In genomic region chr7:30812291-30812807, GRCm38 (mm10) we compare ENCODE assay signal across 9 mouse cellular contexts. TPM values are rescaled to one million over a fixed set of nuclear protein-coding genes. Genes with fewer than 3 reads are reported as not detected.
DNase-seq lines count a peak whose midpoint lies in the region; ATAC-seq and TF ChIP-seq lines count a peak whose summit lies in the region.
"Had no signal": no experiment of that assay in that cellular context is flagged by ENCODE, and none has a peak within 500 bp of the region (broad histone marks: within the 10 kb centered on the region; RNA-seq: fewer than 3 reads in every experiment).

No protein-coding gene starts in this region.

- H3K27ac ChIP-seq in limb, embryonic 11.5 days (replicated peaks; ENCODE audit: low read depth, low read length), result peak overlapping the region; percentile 26; the same call in 1 of the 2 replicates
- H3K27ac ChIP-seq in forebrain, postnatal 0 days (ENCODE audit: low read depth, low read length), result no peak overlapping the region
- H3K27ac ChIP-seq: heart, embryonic 13.5 days had no signal

- no peak for TF ChIP-seq CTCF in forebrain, postnatal 0 days (IDR thresholded peaks at IDR 0.05; ENCODE audit: low read depth)

- 75% methylated on average over 6 of the region's 6 CpGs for WGBS in limb, embryonic 11.5 days
- 67% methylated on average over 6 of the region's 6 CpGs for WGBS in forebrain, postnatal 0 days

- no peaks in the 10 kb centered on the region for H3K36me3 ChIP-seq in limb, embryonic 11.5 days (ENCODE audit: control insufficient read depth, insufficient read depth, low read length)
- no peaks in the 10 kb centered on the region for H3K36me3 ChIP-seq in forebrain, postnatal 0 days (ENCODE audit: insufficient read depth)
- H3K36me3 ChIP-seq: heart, embryonic 13.5 days had no signal

- peak; percentile 11 for DNase-seq in layer of hippocampus, adult 9-10 months (ENCODE audit: low spot score)
- no peak for DNase-seq in layer of hippocampus, adult 11-12 months (ENCODE audit: low spot score)
- peak; percentile 50 for DNase-seq in c-Kit-positive CD71-negative TER-119-negative erythroid progenitor cells, embryonic 14.5 days (ENCODE audit: low read depth)
- no peak for DNase-seq in limb, embryonic 11.5 days (ENCODE audit: low spot score)
- DNase-seq in retina, embryonic 14.5 days (ENCODE audit: low spot score), result peak; percentile 37
- no peak for DNase-seq in gastrocnemius, postnatal 25 days
- DNase-seq in frontal cortex, postnatal 25 days (ENCODE audit: low spot score in 2 of 2), result no peak
- no peak for DNase-seq in forebrain, postnatal 0 days

- H3K4me3 ChIP-seq in limb, embryonic 11.5 days (ENCODE audit: low read depth, low read length), result no peak overlapping the region
- H3K4me3 ChIP-seq in forebrain, postnatal 0 days (ENCODE audit: low read depth, low read length), result no peak overlapping the region
- H3K4me3 ChIP-seq: heart, embryonic 13.5 days had no signal

- H3K4me2 ChIP-seq in limb, embryonic 11.5 days (ENCODE audit: low read depth, severe bottlenecking), result no peak overlapping the region
- H3K4me2 ChIP-seq in forebrain, postnatal 0 days (ENCODE audit: low read depth), result no peak overlapping the region
- H3K4me2 ChIP-seq: heart, embryonic 13.5 days had no signal

- no peaks in the 10 kb centered on the region for H3K4me1 ChIP-seq in limb, embryonic 11.5 days (ENCODE audit: control insufficient read depth, insufficient read depth, low read length)
- H3K4me1 ChIP-seq in forebrain, postnatal 0 days (ENCODE audit: insufficient read depth), result no peaks in the 10 kb centered on the region
- H3K4me1 ChIP-seq: heart, embryonic 13.5 days had no signal

- no peak for ATAC-seq in limb, embryonic 11.5 days (ENCODE audit: insufficient number of reproducible peaks, low FRiP score, low TSS enrichment, low read depth)
- ATAC-seq in forebrain, postnatal 0 days, result no peak; the same call in 1 of the 2 replicates

- H3K9me3 ChIP-seq in limb, embryonic 11.5 days (ENCODE audit: control insufficient read depth, low read length), result no peaks in the 10 kb centered on the region
- H3K9me3 ChIP-seq in forebrain, postnatal 0 days (ENCODE audit: low read length), result no peaks in the 10 kb centered on the region
- H3K9me3 ChIP-seq: heart, embryonic 13.5 days had no signal

- H3K9ac ChIP-seq in limb, embryonic 11.5 days (ENCODE audit: low read length), result no peak overlapping the region
- H3K9ac ChIP-seq in forebrain, postnatal 0 days, result no peak overlapping the region
- H3K9ac ChIP-seq: heart, embryonic 13.5 days had no signal

- H3K27me3 ChIP-seq in limb, embryonic 11.5 days (ENCODE audit: control insufficient read depth, insufficient read depth, low read length), result no peaks in the 10 kb centered on the region
- H3K27me3 ChIP-seq in forebrain, postnatal 0 days (ENCODE audit: insufficient read depth, low read length), result no peaks in the 10 kb centered on the region
- H3K27me3 ChIP-seq: heart, embryonic 13.5 days had no signal

RNA-seq across cellular contexts. Expression of gene Ffar2, which starts 11.2 kb away (rescaled TPM):
- 0.10 TPM in 1 of 2 replicates, not detected in the other for polyA plus RNA-seq in limb, embryonic 11.5 days (2014; fragmentation: Nextera tagmentation; extraction: Ambion mirVana)
- total RNA-seq in gastrocnemius, postnatal 25 days (2021), result 1 to 10 TPM in 1 of 2 experiments, not detected in 1; 2.4 TPM
- total RNA-seq in forebrain, postnatal 0 days (2014; rRNA removed), result not detected in 2 replicates
- 0.07 TPM in 1 of 2 replicates, not detected in the other for polyA plus RNA-seq in forebrain, postnatal 0 days (2015; fragmentation: Nextera tagmentation; extraction: Ambion mirVana)
- polyA plus RNA-seq: heart, embryonic 13.5 days had no signal

RNA-seq across cellular contexts. Expression of gene Krtdap, which starts 24.7 kb away (rescaled TPM):
- polyA plus RNA-seq in limb, embryonic 11.5 days (2014; fragmentation: Nextera tagmentation; extraction: Ambion mirVana), result not detected in 2 replicates
- total RNA-seq in gastrocnemius, postnatal 25 days (2021), result 1 to 10 TPM in 1 of 2 experiments, under 1 TPM in 1; 0.97 to 2.8 TPM
- total RNA-seq in forebrain, postnatal 0 days (2014; rRNA removed), result not detected in 2 replicates
- 1.4 and 1.5 TPM in 2 replicates for polyA plus RNA-seq in forebrain, postnatal 0 days (2015; fragmentation: Nextera tagmentation; extraction: Ambion mirVana)

RNA-seq across cellular contexts. Expression of gene Ffar3, which starts 43.6 kb away (rescaled TPM):
- 0.09 TPM in 1 of 2 replicates, not detected in the other for polyA plus RNA-seq in limb, embryonic 11.5 days (2014; fragmentation: Nextera tagmentation; extraction: Ambion mirVana)
- not detected for total RNA-seq in gastrocnemius, postnatal 25 days (2021)
- total RNA-seq in forebrain, postnatal 0 days (2014; rRNA removed), result not detected in 2 replicates
- polyA plus RNA-seq in forebrain, postnatal 0 days (2015; fragmentation: Nextera tagmentation; extraction: Ambion mirVana), result 0.09 TPM in 1 of 2 replicates, not detected in the other
- polyA plus RNA-seq: heart, embryonic 13.5 days had no signal

RNA-seq across cellular contexts. Expression of gene Dmkn, which starts 48.8 kb away (rescaled TPM):
- not detected in 2 replicates for polyA plus RNA-seq in limb, embryonic 11.5 days (2014; fragmentation: Nextera tagmentation; extraction: Ambion mirVana)
- total RNA-seq in gastrocnemius, postnatal 25 days (2021), result under 1 TPM; 0.43 to 0.51 TPM
- total RNA-seq in forebrain, postnatal 0 days (2014; rRNA removed), result 2.2 and 5.2 TPM in 2 replicates
- polyA plus RNA-seq in forebrain, postnatal 0 days (2015; fragmentation: Nextera tagmentation; extraction: Ambion mirVana), result 7.2 and 7.4 TPM in 2 replicates

RNA-seq across cellular contexts. Expression of gene Ffar1, which starts 49.0 kb away (rescaled TPM):
- not detected in 2 replicates for polyA plus RNA-seq in limb, embryonic 11.5 days (2014; fragmentation: Nextera tagmentation; extraction: Ambion mirVana)
- total RNA-seq in gastrocnemius, postnatal 25 days (2021), result not detected
- total RNA-seq in forebrain, postnatal 0 days (2014; rRNA removed), result 0.08 TPM in 1 of 2 replicates, not detected in the other
- polyA plus RNA-seq in forebrain, postnatal 0 days (2015; fragmentation: Nextera tagmentation; extraction: Ambion mirVana), result not detected in 2 replicates
- polyA plus RNA-seq: heart, embryonic 13.5 days had no signal

Comparison
In these comparisons a context has a peak if more than half of its experiments do, and no peak if none do; other contexts are left out.
1. DNase-seq: peak in layer of hippocampus, adult 9-10 months (single experiment), c-Kit-positive CD71-negative TER-119-negative erythroid progenitor cells, embryonic 14.5 days (single experiment) and retina, embryonic 14.5 days (single experiment); none in layer of hippocampus, adult 11-12 months (single experiment), limb, embryonic 11.5 days (single experiment), gastrocnemius, postnatal 25 days (single experiment), frontal cortex, postnatal 25 days (0 of 2) and forebrain, postnatal 0 days (single experiment).